Mouse (Mus musculus) right cerebral cortex, postnatal 36 days (tissue): ENCODE measurements at regions not wholly inside any gene's neighbourhood (a gene's known extent, or its start where the extent isn't known, plus 50 kb on each side); places are given as distances from the start of the nearest gene placed in this dataset.

Experiments used
- DNase-seq, 2 experiments: peaks; one replicate each; pipeline ENCODE4 v3.0.0; 2022; ENCODE audit warnings: low spot score in 2 of 2, mixed read lengths in 1 of 2

- DNase-seq = no peak
Observed at GRCm38 (mm10) chr11:64579826-64580225, 143.4 kb upstream of the F930015N05Rik start.

- DNase-seq = no peak
Observed at GRCm38 (mm10) chr11:64586056-64586455, 149.6 kb upstream of the F930015N05Rik start.

GRCm38 (mm10) chr11:64587034-64587710 lies 150.7 kb upstream of the F930015N05Rik start:
- DNase-seq = no peak

GRCm38 (mm10) chr11:64587751-64588600 lies 151.5 kb upstream of the F930015N05Rik start:
- DNase-seq = no peak

- DNase-seq = no peak
Observed at GRCm38 (mm10) chr11:64588601-64588989, 152.1 kb upstream of the F930015N05Rik start.

GRCm38 (mm10) chr11:64589026-64589425 lies 152.6 kb upstream of the F930015N05Rik start:
- DNase-seq = no peak

- no peak for DNase-seq
Observed at GRCm38 (mm10) chr11:64590091-64590490, 153.6 kb upstream of the F930015N05Rik start.

GRCm38 (mm10) chr11:64592253-64592652 lies 155.8 kb upstream of the F930015N05Rik start:
- DNase-seq = no peak

GRCm38 (mm10) chr11:64597305-64597704 lies 160.9 kb upstream of the F930015N05Rik start:
- no peak for DNase-seq

- no peak for DNase-seq
Observed at GRCm38 (mm10) chr11:64599178-64599577, 162.7 kb upstream of the F930015N05Rik start.

GRCm38 (mm10) chr11:64600201-64601102 lies 164.0 kb upstream of the F930015N05Rik start:
- DNase-seq = no peak

GRCm38 (mm10) chr11:64609043-64609442 lies 172.6 kb upstream of the F930015N05Rik start:
- no peak for DNase-seq

GRCm38 (mm10) chr11:64610724-64611123 lies 174.3 kb upstream of the F930015N05Rik start:
- DNase-seq = no peak

GRCm38 (mm10) chr11:64615140-64615539 lies 178.7 kb upstream of the F930015N05Rik start:
- DNase-seq = no peak

- no peak for DNase-seq
Observed at GRCm38 (mm10) chr11:64618631-64619385, 182.4 kb upstream of the F930015N05Rik start.

GRCm38 (mm10) chr11:64627180-64627579 lies 190.7 kb upstream of the F930015N05Rik start:
- DNase-seq = no peak

- DNase-seq = no peak
Observed at GRCm38 (mm10) chr11:64640947-64641346, 204.5 kb upstream of the F930015N05Rik start.

- DNase-seq = no peak
Observed at GRCm38 (mm10) chr11:64643171-64643570, 206.7 kb upstream of the F930015N05Rik start.

- DNase-seq = no peak
Observed at GRCm38 (mm10) chr11:64647938-64648337, 211.5 kb upstream of the F930015N05Rik start.

GRCm38 (mm10) chr11:64650571-64651282 lies 214.3 kb upstream of the F930015N05Rik start:
- DNase-seq = no peak
